Mouse (Mus musculus) right cerebral cortex, adult 2 months (tissue): Measurements from ENCODE around the gene Endod1.

Source experiments
- DNase-seq, 2 experiments: peaks; one replicate each; pipeline ENCODE4 v3.0.0; 2021 to 2022; ENCODE audit warnings: low spot score in 2 of 2

The Endod1 gene

DNA sequence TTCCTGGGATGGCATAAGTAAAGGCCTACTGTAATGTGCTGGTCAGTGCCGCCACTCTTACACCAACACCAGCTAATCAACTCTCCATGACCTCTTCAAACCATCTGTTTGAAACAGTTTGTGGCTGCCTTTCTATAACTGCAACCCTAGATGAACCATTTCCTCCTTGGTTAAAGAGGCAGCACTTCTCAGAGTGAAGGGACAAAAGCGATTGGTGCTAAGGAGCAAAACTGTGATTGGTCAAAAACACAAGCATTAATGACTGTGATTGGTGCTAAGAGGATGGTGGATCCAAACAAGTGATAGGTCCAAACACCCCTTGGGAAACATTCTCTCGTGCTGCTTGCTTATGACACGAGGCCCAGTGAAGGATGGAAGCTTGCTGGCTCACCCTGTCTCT lies 45.5 kb downstream of the Endod1 start:
- no peak for DNase-seq

DNA sequence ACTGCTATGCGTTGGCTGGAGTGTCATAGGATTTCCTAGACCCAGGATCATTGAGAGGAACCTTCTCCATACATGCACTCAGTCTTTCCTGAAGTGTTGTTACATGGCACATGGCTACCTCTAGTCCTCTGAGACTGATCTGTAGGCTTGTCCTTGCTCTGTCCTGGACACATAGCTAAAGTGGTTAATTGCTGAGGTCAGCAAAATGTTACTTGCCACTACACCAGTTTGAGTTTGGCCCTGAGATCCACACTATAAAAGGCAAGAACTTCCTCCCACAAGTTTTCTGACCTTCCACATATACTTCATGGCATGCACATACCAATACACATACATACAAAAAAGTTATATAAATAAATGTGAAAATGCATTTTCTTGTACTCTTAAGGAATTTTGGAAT lies 64.7 kb downstream of the Endod1 start:
- no peak for DNase-seq

DNA sequence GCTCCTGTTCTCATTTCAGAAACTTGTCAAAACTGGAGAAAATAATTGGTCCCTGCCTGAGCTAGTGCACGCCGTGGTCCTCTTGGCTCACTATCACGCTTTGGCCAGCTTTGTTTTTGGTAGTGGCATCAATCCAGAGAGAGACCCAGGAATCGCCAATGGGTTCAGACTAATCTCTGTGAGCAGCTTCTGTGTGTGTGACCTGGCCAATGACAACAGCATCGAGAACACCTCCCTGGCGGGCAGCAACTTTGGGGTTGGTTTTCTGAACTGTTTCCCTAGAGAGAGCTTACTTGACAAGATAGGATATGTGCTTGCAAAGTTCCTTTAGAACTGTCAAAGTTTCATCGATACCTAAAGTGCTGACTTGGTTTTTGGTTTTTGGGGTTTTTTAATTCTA lies 66.8 kb downstream of the Endod1 start:
- DNase-seq: no peak

DNA sequence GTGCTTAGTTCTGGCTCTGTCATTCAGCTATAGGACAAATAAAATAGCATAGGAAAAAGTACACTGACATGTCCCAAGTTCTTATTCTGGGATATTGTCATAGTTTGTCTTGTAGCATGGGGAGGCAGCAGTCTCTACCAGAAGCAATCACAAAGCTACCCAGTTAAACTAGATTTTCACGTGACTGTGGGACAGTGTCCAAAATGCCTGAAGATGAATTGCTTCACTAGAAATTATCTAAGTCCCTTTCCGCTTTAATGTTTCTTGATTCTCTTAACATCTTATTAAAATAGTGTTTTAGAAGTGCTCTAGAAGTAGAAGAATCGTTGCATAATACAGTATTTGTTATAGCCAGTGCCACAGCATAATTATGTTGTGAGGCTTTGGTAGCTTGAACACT lies 67.3 kb downstream of the Endod1 start:
- DNase-seq: no peak

DNA sequence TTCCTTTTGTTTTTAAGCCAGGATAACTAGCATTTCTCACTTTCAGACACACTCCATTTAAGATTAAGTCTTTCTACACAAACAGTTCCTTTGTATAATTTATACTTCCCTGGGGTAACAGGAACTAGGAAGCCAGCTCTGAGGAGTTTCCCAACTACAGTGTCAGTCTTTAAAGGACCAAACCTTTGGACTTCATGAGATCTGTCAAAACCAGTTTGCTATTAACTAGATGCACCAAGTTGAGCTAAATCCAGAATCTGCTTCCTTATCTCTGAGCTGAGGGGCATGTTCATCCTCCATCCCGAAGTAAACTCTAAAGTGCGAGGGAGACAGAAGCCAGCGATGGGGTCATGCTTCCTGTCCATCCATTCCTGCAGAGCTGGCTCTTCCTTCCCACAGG lies 74.0 kb downstream of the Endod1 start:
- DNase-seq: no peak

DNA sequence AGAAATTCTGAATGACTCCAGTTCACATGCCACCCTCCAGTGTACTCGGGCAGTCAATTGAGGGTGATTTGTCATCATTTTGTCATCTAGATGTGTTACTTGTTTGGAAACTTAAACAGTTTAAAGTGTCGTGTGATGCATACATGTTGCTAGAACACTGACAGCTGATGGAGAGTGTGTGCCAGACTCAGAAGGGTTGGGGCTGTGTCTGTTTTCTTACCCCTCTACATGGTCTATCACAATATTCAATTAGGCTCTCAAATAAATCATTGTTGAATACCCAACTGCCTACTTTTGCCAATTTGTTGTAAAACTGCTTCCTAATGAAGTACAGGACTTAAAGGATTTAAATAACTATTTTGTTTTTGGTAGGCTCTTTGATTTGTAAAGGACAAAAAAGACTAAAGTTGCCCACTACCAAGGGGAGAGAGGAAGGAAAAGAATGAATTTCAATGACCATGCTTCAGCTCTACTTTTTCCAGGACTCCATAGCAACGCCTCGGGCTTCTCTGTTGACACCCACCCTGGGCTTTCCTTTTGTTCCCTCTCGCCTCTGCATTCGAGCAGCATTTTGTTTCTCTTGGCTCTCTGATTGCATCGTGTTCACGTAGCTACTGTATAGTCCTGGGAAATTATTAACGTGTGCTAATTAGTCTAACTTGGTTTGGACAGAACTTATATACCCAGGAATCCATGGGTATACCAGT lies 76.9 kb downstream of the Endod1 start:
- DNase-seq: peak in 1 of 2 experiments; percentile 21
